Mouse (Mus musculus) kidney, postnatal 4 days (tissue): ENCODE data around the gene Aldh1a7.
"Not testable (repeated sequence)": the region's sequence is repeated elsewhere in the genome, so short reads cannot be mapped to it uniquely, and the experiment has no call there.

Source experiments
- DNase-seq, 2 experiments: peaks; one replicate each; pipeline ENCODE4 v3.0.0; 2021; ENCODE audit warnings: mixed read lengths in 2 of 2

Aldh1a7 gene

DNA sequence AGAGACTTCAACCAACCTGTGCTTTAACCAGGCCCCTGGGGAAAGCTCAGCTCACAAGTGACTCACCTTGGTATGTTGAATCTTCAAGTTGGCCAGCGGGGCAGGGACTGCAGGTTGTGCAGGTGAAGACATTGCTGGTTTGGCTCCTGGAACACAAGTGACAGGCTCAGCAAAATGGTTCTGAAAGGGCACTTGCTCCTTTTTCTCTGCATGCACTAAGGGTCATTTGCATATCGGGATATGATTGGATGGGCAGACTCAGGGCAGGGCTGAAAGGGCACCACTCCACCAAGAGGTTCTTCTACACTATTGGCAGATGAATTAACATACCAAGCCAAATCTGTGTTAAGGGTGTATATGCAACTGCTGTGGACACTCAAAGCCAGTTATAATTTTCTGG, at the start of gene Aldh1a7:
Gene Aldh1a7 (minus strand): TSS at position 182 of the 400 bp plus-strand sequence.
- peak; percentile 6 to 23 for DNase-seq

DNA sequence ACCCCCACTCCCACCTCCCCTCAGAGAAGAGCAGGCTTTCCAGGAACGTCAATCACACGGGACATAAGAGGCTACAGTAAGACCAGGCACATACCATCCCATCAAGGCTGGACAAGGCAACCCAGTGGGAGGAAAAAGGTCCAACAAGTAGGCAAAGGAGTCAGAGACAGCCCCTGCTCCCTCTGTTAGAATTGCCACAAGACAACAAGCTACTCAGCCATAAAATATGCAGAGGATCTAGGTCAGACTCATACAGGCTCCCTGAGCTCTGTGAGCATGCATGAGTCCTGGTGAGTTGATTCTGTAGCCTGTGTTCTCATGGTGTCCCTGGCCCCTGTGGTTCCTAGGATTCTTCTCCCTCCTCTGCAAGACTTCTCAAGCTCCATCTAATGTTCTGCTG, 48.3 kb upstream of the Aldh1a7 start:
- no peak for DNase-seq

DNA sequence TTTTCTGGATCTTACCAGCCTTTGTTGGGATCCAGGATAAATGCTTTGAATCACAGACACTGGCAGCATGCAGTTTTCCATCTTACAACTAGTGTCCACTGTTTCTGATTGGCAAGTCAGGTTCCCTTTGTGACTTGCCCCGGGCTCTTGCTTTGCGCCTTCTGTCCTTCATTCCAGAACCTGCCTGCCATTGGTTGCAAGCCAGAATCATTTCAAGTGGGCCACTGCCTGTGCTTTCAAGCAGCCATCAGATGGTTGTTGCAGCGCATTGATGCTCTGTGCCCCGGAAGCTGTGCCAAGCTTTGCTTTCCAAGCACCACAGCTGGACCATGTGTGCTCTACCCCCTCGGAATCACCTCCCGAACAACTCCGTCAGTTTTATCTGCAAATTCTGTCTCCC, 46.6 kb upstream of the Aldh1a7 start:
- no peak for DNase-seq

DNA sequence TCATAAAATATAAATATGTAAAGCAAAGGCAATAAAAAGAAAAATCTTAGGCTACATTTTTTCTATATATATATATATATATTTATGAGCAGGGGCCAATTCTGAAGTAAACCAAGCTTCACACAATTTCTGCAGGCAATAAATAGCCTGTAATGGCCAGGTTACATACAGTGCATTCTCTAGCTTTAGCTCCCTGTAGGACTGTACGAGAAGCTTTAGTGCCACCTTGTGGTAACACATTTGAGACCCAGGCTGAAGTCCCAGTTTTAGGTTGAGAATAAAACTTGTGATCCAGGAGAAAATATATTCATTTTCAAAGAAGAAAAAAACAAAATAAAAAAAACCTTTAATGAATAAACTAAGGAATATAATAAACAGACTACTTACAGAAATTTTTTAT, 36.9 kb upstream of the Aldh1a7 start:
- DNase-seq: peak; percentile 7 to 29

DNA sequence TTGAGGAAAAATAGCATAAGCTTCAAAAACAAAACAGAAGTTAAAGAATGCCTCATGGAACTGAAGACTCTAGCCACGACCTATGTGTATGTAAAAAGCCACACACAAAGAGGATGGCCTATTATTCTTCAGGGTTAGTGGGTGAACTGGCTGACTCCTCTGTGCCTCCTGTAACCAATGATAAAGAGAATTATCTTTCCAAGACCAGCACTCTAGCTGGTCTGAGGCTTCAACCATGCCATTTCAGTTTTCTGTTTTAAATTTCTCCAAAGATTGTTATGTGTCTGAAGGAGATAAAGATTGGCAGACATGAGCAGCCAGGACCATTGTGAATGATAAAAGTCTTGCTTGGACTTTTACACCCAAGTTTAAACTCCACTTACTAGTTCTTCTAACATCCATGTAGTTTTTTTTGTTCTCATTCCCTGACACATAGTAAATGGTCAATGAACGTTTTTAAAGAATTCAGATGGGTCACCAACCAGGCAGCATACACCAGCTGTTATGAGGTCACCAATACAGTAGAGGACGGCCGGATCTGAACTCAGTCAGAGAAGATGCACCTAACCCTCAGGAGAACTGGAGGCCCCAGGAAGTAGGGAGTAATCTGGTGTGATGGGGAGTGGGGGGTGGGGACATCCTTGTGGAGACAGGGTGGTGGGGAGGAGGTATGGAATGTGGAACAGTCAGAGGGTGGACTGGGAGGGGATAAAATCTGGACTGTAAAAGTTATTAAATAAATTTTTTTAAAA, 34.5 kb upstream of the Aldh1a7 start:
- no peak for DNase-seq

DNA sequence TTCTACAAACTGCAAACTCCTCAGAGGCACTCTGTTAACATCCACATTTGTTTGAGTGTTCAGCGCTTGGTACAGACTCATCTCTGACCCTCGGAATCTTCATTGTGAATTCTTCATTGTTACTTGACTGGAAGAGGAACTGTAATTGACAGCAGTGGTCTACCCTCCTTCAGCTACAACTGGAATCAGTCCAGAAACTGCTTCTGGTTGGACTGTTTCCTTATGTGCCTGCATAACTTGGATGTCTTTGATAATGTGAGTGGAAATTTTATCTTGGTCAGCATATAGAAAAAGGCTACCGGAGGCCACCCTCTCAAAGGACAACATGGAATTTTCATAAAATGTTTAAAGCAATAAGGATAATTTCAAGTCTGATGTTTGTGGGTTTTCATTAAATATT, 33.8 kb upstream of the Aldh1a7 start:
- no peak for DNase-seq

DNA sequence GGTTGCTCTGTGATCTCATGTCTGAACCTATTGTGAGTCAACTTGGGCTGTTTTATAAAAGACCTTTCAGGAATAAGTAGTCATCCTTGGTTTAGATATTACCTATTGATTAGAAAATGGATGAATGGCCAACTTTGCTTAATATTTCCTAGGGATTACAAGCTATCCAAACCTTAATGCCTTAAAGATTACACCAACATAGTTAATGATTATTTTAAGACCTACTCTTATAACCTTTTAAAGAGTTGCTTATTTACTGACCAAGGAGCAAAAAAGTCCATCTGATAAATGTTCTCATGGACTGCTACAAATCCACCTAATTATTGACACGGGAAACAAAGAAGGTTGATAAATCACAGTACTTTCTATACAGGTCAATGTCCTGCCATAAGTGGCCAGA, 17.3 kb upstream of the Aldh1a7 start:
- DNase-seq: no peak

DNA sequence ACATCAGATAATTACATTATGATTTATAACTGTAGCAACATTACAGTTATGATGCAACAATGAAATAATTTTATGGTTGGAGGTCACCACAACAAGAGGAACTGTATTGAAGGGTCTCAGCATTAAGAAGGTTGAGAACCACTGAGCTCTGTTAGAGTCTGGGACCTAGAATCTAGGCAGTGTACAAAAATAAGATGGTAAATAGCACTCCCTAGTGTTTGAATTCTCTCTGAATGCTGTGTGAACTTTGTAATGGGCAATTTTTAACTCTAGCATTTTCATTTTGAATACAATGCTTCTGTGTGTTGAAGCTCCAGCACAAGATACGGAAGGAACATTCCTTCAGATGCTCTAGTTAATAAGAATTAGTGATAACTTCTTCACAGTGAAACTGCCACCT, 916 bp upstream of the Aldh1a7 start:
- no peak for DNase-seq

DNA sequence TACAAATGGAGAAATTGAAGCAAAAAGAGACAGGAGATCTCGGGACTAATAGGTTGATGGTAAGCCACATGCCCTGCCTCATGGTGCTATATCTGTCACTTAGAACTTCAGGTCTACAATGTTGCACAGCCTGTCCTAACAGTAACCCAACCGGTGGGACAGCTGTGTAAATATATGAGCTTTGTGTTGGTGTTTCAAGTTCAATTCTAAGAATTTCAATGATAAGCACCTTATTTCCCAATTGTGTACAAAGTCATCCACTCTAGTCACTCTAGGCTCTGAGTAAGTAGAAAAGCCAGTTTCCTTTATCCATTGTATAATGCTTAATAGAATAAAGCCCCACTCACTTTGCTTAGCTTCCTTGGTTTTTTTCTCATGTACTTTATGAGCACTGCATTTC, 4.4 kb downstream of the Aldh1a7 start:
- DNase-seq: no peak

DNA sequence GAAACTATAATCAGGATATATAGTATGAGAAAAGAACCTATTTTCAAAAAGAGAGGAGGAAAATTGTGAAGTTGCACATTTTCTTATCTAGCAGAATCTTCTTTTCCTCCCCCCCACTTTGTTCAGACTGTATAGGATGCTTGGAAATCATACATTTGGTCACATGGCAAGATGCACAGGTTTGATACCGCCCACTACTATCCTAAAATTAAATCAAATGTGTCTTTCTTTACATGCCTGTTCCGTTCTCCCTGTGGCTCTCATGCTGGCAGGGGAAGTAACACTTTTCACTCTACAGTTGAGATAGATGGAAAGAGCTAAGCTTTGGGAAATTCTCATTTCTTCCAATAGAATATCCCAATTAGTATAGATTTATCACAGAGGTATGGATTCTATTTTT, 7.1 kb downstream of the Aldh1a7 start:
- DNase-seq: no peak

DNA sequence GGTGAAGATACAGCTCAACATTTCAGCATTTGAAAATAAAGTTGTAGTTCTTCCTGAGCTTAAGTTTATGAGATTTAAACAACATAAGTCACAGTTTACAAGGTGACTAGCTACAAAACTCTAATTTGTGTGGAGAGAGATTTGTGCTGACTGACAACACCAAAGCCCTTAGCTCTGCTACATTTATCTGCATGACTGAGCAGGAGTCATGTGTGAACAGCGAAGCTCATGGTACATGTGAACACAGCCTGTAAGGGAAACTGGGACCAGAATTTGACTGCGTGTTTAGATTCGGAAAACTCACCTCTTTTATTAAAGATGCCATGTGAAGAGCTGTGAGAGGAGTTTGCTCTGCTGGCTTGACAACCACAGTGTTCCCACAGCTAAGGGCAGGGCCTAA, 11.7 kb downstream of the Aldh1a7 start:
- DNase-seq: no peak

DNA sequence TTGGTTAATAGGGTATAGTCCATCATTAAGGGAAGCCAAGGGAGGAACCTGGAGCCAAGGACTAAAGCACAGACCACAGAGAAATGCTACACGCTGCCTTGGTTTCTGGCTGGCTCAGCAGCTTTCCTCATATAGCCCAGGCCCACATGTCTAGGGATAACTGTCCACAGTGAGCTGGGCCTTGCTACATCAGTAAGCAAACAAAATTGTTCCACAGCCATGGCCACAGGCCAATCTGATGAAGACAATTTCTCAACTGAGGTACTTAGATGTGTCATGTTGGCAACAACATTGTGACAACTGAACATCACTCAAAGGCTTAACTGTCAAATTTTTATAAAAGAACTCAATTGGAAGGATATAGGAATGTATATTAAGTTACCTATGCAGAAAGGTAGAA, 12.3 kb downstream of the Aldh1a7 start:
- no peak for DNase-seq

DNA sequence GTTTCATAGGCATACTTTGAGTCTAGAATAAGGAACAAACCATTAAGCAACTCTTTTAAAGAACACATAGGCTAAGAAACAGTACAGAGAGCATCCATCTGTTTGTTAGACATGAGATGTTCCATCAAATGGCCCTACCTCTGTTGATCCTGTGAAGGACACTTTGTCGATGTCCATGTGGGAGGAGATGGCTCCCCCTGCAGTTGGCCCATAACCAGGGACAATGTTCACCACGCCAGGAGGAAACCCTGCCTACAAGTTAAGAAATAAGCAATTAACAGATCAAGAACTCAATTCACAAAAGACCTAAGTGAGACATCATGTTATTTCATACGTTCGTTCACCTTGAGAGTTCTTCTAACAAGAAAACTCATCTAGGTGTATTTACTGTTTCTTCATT, 12.8 kb downstream of the Aldh1a7 start:
- DNase-seq: no peak

DNA sequence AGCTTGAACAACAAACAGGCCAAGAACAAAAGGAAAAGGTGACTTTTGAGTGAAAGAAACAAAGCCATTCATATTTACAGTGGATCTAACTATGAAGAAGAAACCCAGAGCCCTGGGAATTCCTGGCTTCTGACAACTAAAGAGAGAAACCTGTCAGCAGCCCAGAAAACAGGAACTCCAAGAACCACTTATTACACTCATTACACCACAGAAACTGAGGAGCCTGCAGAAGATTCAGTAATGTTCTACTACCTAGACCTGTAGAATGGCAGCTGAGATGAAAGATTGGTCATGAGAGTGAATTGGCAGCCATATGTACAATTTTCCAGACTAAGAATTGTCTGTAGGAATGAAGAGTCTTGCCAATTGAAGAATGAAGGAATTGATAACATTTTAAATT, 20.2 kb downstream of the Aldh1a7 start:
- DNase-seq: no peak

DNA sequence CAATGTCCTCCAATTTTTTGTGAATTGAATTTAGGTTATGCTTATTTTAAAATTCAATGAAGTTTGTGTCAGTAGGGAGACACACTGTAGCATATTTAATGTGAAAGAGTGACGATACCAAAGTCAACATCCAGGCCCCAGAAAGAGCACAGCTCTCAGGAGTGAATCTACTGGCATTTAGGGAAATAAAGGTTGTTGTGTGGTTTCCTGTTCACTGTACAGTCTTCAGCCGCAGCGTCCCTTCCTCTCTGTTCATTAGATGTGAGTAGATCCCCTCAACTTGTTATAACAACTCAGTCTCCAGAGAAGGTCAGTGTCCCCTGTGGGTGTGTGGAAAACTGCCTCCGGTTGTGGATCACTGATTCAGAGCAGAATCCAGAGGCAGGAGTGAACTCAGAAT, 20.6 kb downstream of the Aldh1a7 start:
- no peak for DNase-seq

DNA sequence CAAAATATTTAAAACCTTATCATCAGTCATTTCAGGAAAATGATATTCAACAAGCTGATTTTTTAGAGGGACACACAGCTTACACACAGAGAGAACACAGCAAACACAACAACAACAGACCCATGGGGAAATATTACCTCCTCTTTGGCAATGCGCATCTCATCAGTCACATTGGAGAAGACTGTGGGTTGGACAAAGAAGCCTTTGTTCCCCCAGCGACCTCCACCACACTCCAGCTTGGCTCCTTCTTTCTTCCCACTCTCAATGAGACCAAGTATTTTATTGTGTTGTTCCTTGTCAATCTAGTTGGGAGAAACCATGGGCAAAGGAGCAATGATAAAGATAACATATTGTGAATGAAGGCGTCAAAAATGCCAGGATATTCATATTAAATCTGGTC, 25.3 kb downstream of the Aldh1a7 start:
- DNase-seq: no peak

DNA sequence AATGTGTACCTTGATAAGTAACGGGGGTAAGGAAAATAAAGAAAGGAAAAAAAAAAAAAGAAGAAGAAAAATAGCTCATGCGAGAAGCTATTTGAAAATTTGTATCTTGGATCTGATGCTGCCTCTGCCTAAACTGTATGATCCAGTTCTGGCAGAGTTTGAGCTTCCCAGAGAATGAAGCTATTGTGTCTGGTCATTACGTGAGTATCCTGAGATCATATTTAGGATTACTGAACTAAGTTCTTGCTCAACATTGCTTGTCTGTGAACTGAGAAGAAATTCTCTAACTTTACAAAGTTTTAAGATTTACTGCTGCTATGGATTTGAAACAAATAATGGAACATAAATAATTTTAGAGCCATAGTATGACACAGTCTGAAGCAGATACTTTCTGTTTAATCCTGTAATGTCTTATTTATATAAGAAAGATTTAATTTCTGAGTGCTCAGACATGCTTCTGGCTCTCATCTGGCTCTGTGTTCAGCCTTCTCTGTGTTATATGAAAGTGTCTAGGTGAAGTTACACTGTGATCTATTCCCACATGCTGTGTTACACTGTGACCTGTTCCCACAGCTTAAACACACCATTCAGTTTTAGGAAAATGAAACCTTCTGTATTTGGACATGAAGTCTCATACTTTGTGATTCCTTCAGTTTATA, 49.5 kb downstream of the Aldh1a7 start:
- no peak for DNase-seq

DNA sequence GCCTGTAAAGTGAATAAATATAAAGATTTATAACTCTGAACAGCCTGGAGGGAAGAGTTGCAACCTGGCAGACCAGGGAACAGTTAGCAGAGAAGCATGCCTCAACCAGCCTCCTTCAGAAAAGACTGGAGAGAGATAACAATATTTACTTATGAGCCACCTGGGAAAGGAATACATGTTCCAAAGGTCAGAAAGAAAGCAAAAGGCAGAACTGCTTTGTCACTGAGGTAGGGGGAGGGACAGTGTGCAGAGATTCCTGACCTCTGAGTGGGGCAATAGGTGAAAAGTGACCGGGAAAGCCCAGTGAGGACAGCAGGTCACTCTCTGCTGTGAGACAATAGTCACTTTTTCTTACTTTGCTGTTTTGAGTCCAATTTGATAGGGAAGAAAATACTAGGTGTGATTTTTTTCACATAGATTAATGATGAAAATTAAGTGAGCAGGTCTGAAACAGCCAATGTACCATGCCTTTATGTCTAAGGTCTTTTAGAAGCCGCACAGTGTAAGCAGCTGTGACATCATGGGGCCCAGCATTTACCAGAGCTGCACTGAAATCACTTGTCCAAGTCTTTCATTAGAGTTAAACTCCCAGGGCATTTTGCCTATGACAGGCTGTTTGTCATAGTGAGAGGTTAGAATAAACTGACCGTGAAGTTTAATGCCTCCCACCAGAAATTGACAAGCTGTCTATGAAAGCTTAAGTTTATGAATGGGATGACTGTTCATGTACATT, 73.1 kb downstream of the Aldh1a7 start:
- no peak for DNase-seq

DNA sequence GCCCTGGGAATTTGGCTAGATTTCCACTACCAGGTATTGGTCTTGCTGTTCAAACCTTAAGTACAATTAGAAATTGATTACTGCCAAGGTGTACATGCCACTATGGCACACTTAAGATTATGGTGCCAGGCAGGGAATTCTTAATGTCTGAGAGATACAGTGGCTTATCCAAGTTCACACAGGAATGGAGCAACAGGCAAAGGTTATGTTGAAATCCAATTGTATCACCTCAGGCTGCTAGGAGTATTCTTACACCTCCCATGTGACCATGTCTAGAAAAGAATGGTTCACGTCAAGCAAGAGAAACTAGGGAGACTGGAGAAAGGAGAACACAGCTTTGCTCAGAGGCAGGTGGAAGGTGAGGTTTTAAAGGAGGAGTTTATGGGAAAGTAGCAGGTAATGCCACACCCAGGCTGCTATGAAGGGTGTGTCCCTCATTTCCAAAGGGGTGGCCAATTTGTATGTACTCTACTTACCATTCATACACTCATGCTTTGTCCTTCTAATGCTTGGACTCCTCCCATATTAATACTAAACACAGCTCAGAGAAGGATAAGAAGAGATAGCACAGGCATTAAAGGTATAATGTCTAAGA, 74.2 kb downstream of the Aldh1a7 start:
- no peak for DNase-seq

DNA sequence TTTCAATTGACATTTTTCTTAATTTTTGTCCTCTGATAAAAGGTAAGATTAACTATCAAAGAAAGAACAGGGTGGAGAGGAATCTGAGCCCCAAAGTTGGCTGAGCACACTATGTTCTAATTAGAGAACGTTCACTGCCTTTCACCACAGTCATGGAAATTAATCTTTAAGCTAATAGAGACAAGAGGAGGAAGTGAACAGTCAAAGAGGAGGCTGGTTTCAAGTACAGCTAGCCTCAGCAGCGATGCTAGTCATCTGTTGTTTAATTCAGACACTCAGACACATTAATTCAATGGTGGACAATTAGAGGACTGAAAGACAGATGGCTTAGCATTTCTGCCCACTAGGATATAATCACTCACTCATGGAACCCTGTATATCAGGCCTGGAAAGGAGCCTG, 77.4 kb downstream of the Aldh1a7 start:
- DNase-seq: no peak

DNA sequence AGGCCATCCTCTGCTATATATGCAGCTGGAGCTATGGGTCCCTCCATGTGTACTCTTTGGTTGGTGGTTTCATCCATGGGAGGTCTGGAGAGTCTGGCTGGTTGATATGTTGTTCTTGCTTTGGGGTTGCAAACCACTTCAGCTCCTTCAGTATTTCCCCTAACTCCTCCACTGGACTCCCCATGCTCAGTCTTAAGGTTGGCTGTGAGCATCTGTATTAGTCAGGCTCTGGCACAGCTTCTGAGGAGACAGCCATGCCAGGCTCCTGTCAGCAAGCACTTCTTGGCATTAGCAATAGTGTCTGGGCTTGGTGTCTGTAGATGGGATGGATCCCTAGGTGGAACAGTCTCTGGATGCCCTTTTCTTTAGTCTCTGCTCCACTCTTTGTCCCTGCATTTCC, 79.9 kb downstream of the Aldh1a7 start:
- not testable (repeated sequence) for DNase-seq

DNA sequence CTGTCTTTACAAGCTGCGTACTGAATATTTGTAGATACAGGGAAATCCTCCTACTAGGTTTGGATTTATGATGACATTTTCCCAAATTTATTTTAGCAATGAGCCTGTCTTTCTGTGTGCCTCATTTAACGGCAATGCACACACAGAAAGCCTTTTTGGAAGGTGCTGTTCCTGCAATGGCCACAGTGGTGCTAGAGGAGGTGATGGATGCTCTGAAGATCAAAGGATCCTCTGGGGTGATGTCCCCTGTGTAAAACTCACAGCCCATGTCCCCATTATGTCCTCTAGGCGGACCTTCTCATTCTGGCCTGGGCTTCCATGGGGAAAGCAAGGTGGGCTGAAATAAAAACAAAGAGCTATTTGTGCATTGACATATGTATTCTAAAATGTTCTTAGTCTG, 83.0 kb downstream of the Aldh1a7 start:
- DNase-seq: no peak
